In genomic region chr8:105418992-105419391, GRCm38 (mm10) we compare ENCODE assay signal across 21 mouse cellular contexts. TPM values are rescaled to one million over a fixed set of nuclear protein-coding genes. Genes with fewer than 3 reads are reported as not detected.
A peak's percentile ranks its signal among the peaks of the same experiment; 100 is the strongest.
DNase-seq lines count a peak whose midpoint lies in the region; ATAC-seq and TF ChIP-seq lines count a peak whose summit lies in the region.
"Had no signal": no experiment of that assay in that cellular context is flagged by ENCODE, and none has a peak within 500 bp of the region (broad histone marks: within the 10 kb centered on the region; RNA-seq: fewer than 3 reads in every experiment).

No protein-coding gene starts in this region.

- no peak overlapping the region for H3K4me2 ChIP-seq in liver, embryonic 11.5 days
- H3K4me2 ChIP-seq in stomach, postnatal 0 days (replicated peaks; ENCODE audit: low read depth), result no peak overlapping the region
- H3K4me2 ChIP-seq: embryonic facial prominence, embryonic 15.5 days; hindbrain, embryonic 12.5 days; liver, embryonic 15.5 days had no signal

- H3K9me3 ChIP-seq in liver, embryonic 11.5 days (ENCODE audit: control insufficient read depth, low read length), result no peaks in the 10 kb centered on the region
- no peaks in the 10 kb centered on the region for H3K9me3 ChIP-seq in MEL (replicated peaks; ENCODE audit: insufficient read depth, low read length)
- no peaks in the 10 kb centered on the region for H3K9me3 ChIP-seq in stomach, postnatal 0 days (ENCODE audit: control insufficient read depth, low read length)
- H3K9me3 ChIP-seq: embryonic facial prominence, embryonic 15.5 days; hindbrain, embryonic 12.5 days; liver, embryonic 15.5 days; midbrain, embryonic 10.5 days had no signal

- WGBS in liver, embryonic 11.5 days, result 84% methylated on average over 2 of the region's 2 CpGs
- WGBS in thymus, adult 2 months, result 97% methylated on average over 2 of the region's 2 CpGs
- WGBS in stomach, postnatal 0 days, result 90% methylated on average over 2 of the region's 2 CpGs

- peaks cover 10% of the 10 kb centered on the region for H3K27me3 ChIP-seq in liver, embryonic 11.5 days (replicated peaks; ENCODE audit: control insufficient read depth, insufficient read depth, low read length)
- H3K27me3 ChIP-seq in thymus, adult 2 months (ENCODE audit: control insufficient read depth, insufficient read depth, low read length), result no peaks in the 10 kb centered on the region; the same call in 1 of the 2 replicates
- H3K27me3 ChIP-seq in MEL (ENCODE audit: control insufficient read depth in 1 of 2, insufficient read depth in 2 of 2, low read length in 2 of 2), result peaks cover 17 to 32% of the 10 kb centered on the region in 2 experiments
- H3K27me3 ChIP-seq in stomach, postnatal 0 days (ENCODE audit: control insufficient read depth, insufficient read depth, low read length), result no peaks in the 10 kb centered on the region

- TF ChIP-seq CTCF in thymus, adult 2 months (IDR thresholded peaks at IDR 0.05; ENCODE audit: borderline replicate concordance, control insufficient read depth, extremely low read depth, insufficient read depth, low read length, poor library complexity), result no peak
- peak in 2 of 3 experiments; percentile 24 to 44; a peak in 3 of 6 replicates for TF ChIP-seq CTCF in MEL (IDR thresholded peaks at IDR 0.05 in 2 of 3, conservative IDR thresholded peaks at IDR 0.05 in 1 of 3; ENCODE audit: control insufficient read depth in 1 of 3, insufficient read depth in 1 of 3, low read depth in 2 of 3, low read length in 3 of 3, poor library complexity in 1 of 3, severe bottlenecking in 1 of 3)
- peak; percentile 40; the same call in 1 of the 2 replicates for TF ChIP-seq CTCF in stomach, postnatal 0 days (IDR thresholded peaks at IDR 0.05; ENCODE audit: low read depth)

- no peak for TF ChIP-seq POLR2A in thymus, adult 2 months (IDR thresholded peaks at IDR 0.05; ENCODE audit: control insufficient read depth, extremely low read depth, insufficient read depth, low read length, poor library complexity)
- no peak for TF ChIP-seq POLR2A in MEL (IDR thresholded peaks at IDR 0.05; ENCODE audit: control insufficient read depth in 1 of 2, insufficient read depth in 1 of 2, low read depth in 1 of 2, low read length in 2 of 2, poor library complexity in 1 of 2)

- no peak for ATAC-seq in liver, embryonic 11.5 days (replicated peaks; ENCODE audit: low FRiP score)
- no peak for ATAC-seq in stomach, postnatal 0 days (ENCODE audit: low FRiP score, low TSS enrichment)

- H3K4me1 ChIP-seq in liver, embryonic 11.5 days (replicated peaks; ENCODE audit: control insufficient read depth, insufficient read depth, low read length), result no peaks in the 10 kb centered on the region
- H3K4me1 ChIP-seq in thymus, adult 2 months (replicated peaks; ENCODE audit: control insufficient read depth, insufficient read depth, low read length), result no peaks in the 10 kb centered on the region
- H3K4me1 ChIP-seq in MEL (ENCODE audit: control insufficient read depth in 1 of 2, insufficient read depth in 2 of 2, low read length in 2 of 2), result no peaks in the 10 kb centered on the region
- H3K4me1 ChIP-seq in stomach, postnatal 0 days (replicated peaks; ENCODE audit: control insufficient read depth, insufficient read depth), result no peaks in the 10 kb centered on the region
- H3K4me1 ChIP-seq: embryonic facial prominence, embryonic 15.5 days; hindbrain, embryonic 12.5 days; liver, embryonic 15.5 days had no signal

- H3K4me3 ChIP-seq in liver, embryonic 11.5 days (ENCODE audit: low read depth, low read length), result no peak overlapping the region
- H3K4me3 ChIP-seq in thymus, adult 2 months (ENCODE audit: control insufficient read depth, insufficient read depth, low read length), result no peak overlapping the region
- no peak overlapping the region for H3K4me3 ChIP-seq in MEL (ENCODE audit: control insufficient read depth in 1 of 2, insufficient read depth in 1 of 2, low read depth in 2 of 2, low read length in 2 of 2)
- no peak overlapping the region for H3K4me3 ChIP-seq in stomach, postnatal 0 days (ENCODE audit: low read depth, low read length)
- H3K4me3 ChIP-seq: embryonic facial prominence, embryonic 15.5 days; hindbrain, embryonic 12.5 days; liver, embryonic 15.5 days; midbrain, embryonic 10.5 days had no signal

- no peaks in the 10 kb centered on the region for H3K79me2 ChIP-seq in MEL (ENCODE audit: control insufficient read depth, insufficient read depth, low read length, poor library complexity)

- DNase-seq in liver, embryonic 11.5 days (ENCODE audit: low spot score), result peak; percentile 11
- DNase-seq in liver, result no peak
- DNase-seq in thymus, adult 2 months, result peak; percentile 12
- DNase-seq in thymus, adult 18-20 months, result no peak
- DNase-seq in MEL (ENCODE audit: low read depth, low spot score), result peak; percentile 30
- DNase-seq in stomach, postnatal 0 days (ENCODE audit: low spot score), result no peak
- no peak for DNase-seq in gastrocnemius, postnatal 10 days
- DNase-seq: adrenal gland, postnatal 14 days; cerebellum, adult 2 months; kidney, adult 11 months; kidney, postnatal 14 days; left cerebral cortex, postnatal 4 days had no signal

- H3K27ac ChIP-seq in liver, embryonic 11.5 days (ENCODE audit: low read depth, low read length), result no peak overlapping the region
- H3K27ac ChIP-seq in thymus, adult 2 months (ENCODE audit: control insufficient read depth, insufficient read depth, low read length), result no peak overlapping the region
- no peak overlapping the region for H3K27ac ChIP-seq in MEL (ENCODE audit: control insufficient read depth, low read depth, low read length)
- no peak overlapping the region for H3K27ac ChIP-seq in stomach, postnatal 0 days (replicated peaks)
- H3K27ac ChIP-seq: embryonic facial prominence, embryonic 15.5 days; hindbrain, embryonic 12.5 days; liver, embryonic 15.5 days; midbrain, embryonic 10.5 days had no signal

- peak; percentile 37 for TF ChIP-seq RAD21 in MEL (IDR thresholded peaks at IDR 0.05; ENCODE audit: low read depth, low read length)

- no peak for TF ChIP-seq EP300 in MEL (IDR thresholded peaks at IDR 0.05; ENCODE audit: low read depth in 1 of 2, low read length in 2 of 2)
- TF ChIP-seq EP300 in stomach, postnatal 0 days (optimal IDR thresholded peaks at IDR 0.05), result no peak

- H3K9ac ChIP-seq in liver, embryonic 11.5 days (ENCODE audit: low read depth, low read length), result no peak overlapping the region
- H3K9ac ChIP-seq in MEL (ENCODE audit: control insufficient read depth, low read depth, low read length, poor library complexity, severe bottlenecking), result no peak overlapping the region
- no peak overlapping the region for H3K9ac ChIP-seq in stomach, postnatal 0 days (ENCODE audit: low read length)
- H3K9ac ChIP-seq: embryonic facial prominence, embryonic 15.5 days; hindbrain, embryonic 12.5 days; liver, embryonic 15.5 days had no signal

- H3K36me3 ChIP-seq in liver, embryonic 11.5 days (ENCODE audit: control insufficient read depth, insufficient read depth, low read length), result no peaks in the 10 kb centered on the region
- H3K36me3 ChIP-seq in thymus, adult 2 months (ENCODE audit: control insufficient read depth, insufficient read depth, low read length), result no peaks in the 10 kb centered on the region
- H3K36me3 ChIP-seq in MEL (ENCODE audit: control insufficient read depth in 1 of 2, insufficient read depth in 2 of 2, low read length in 2 of 2), result no peaks in the 10 kb centered on the region
- H3K36me3 ChIP-seq in stomach, postnatal 0 days (ENCODE audit: control insufficient read depth, insufficient read depth, low read length), result no peaks in the 10 kb centered on the region
- H3K36me3 ChIP-seq: embryonic facial prominence, embryonic 15.5 days; hindbrain, embryonic 12.5 days; liver, embryonic 15.5 days; midbrain, embryonic 10.5 days had no signal

TF ChIP-seq in MEL, 35 proteins besides CTCF, POLR2A, EP300 and RAD21:
- TF ChIP-seq SMC3 (IDR thresholded peaks at IDR 0.05; ENCODE audit: low read depth, low read length), result peak; percentile 24; the same call in 1 of the 2 replicates
- no peak for TF ChIP-seq GATA1 (IDR thresholded peaks at IDR 0.05; ENCODE audit: low read depth, low read length)

RNA-seq across cellular contexts. Expression of gene Lrrc36, which starts 5.6 kb away (rescaled TPM):
- polyA plus RNA-seq in liver, embryonic 11.5 days (2014; fragmentation: Nextera tagmentation; extraction: Ambion mirVana), result 0.19 TPM in 1 of 2 replicates, not detected in the other
- 0.24 and 0.34 TPM in 2 replicates for polyA plus RNA-seq in thymus, adult 2 months (2012; rRNA removed)
- not detected in 2 replicates for total RNA-seq in MEL (2012; rRNA removed)
- polyA plus RNA-seq in MEL (2012; ENCODE audit: insufficient read depth in 1 of 2, insufficient read length in 2 of 2, low read depth in 1 of 2, low replicate concordance in 2 of 2, missing spikeins in 1 of 2), result under 1 TPM in 1 of 2 experiments, not detected in 1; 0.06 TPM
- polyA plus RNA-seq in stomach, postnatal 0 days (2015; fragmentation: Nextera tagmentation; extraction: Ambion mirVana), result 0.08 and 0.19 TPM in 2 replicates
- total RNA-seq in gastrocnemius, postnatal 10 days (2021), result 1 to 10 TPM in 1 of 2 experiments, under 1 TPM in 1; 0.93 to 1.1 TPM
- total RNA-seq: granulocyte monocyte progenitor cell, adult 5-6 weeks had no signal

RNA-seq across cellular contexts. Expression of gene Kctd19, which starts 5.7 kb away (rescaled TPM):
- not detected in 2 replicates for polyA plus RNA-seq in liver, embryonic 11.5 days (2014; fragmentation: Nextera tagmentation; extraction: Ambion mirVana)
- 0.07 TPM in 1 of 2 replicates, not detected in the other for polyA plus RNA-seq in thymus, adult 2 months (2012; rRNA removed)
- total RNA-seq in MEL (2012; rRNA removed), result not detected in 2 replicates
- polyA plus RNA-seq in MEL (2012; ENCODE audit: insufficient read depth in 1 of 2, insufficient read length in 2 of 2, low read depth in 1 of 2, low replicate concordance in 2 of 2, missing spikeins in 1 of 2), result not detected
- not detected in 2 replicates for polyA plus RNA-seq in stomach, postnatal 0 days (2015; fragmentation: Nextera tagmentation; extraction: Ambion mirVana)
- under 1 TPM in 1 of 2 experiments, not detected in 1; 0.07 TPM for total RNA-seq in gastrocnemius, postnatal 10 days (2021)
- total RNA-seq: granulocyte monocyte progenitor cell, adult 5-6 weeks; layer of hippocampus, postnatal 10 days; left cerebral cortex, postnatal 4 days had no signal
- polyA plus RNA-seq: embryonic facial prominence, embryonic 15.5 days; forebrain, embryonic 11.5 days; frontal cortex, adult 2 months; heart, postnatal 0 days; hindbrain, embryonic 12.5 days; liver, embryonic 15.5 days had no signal

RNA-seq across cellular contexts. Expression of gene Plekhg4, which starts 45.9 kb away (rescaled TPM):
- polyA plus RNA-seq in liver, embryonic 11.5 days (2014; fragmentation: Nextera tagmentation; extraction: Ambion mirVana), result 0.30 TPM in 1 of 2 replicates, not detected in the other
- 1.3 and 1.5 TPM in 2 replicates for polyA plus RNA-seq in thymus, adult 2 months (2012; rRNA removed)
- not detected in 2 replicates for total RNA-seq in MEL (2012; rRNA removed)
- polyA plus RNA-seq in MEL (2012; ENCODE audit: insufficient read depth in 1 of 2, insufficient read length in 2 of 2, low read depth in 1 of 2, low replicate concordance in 2 of 2, missing spikeins in 1 of 2), result under 1 TPM in 1 of 2 experiments, not detected in 1; 0.10 TPM
- polyA plus RNA-seq in stomach, postnatal 0 days (2015; fragmentation: Nextera tagmentation; extraction: Ambion mirVana), result 0.05 and 0.10 TPM in 2 replicates
- under 1 TPM; 0.07 to 0.79 TPM for total RNA-seq in gastrocnemius, postnatal 10 days (2021)
- total RNA-seq: granulocyte monocyte progenitor cell, adult 5-6 weeks had no signal
- polyA plus RNA-seq: liver, embryonic 15.5 days had no signal

RNA-seq across cellular contexts. Expression of gene Tppp3, which starts 52.3 kb away (rescaled TPM):
- 3.1 and 3.2 TPM in 2 replicates for polyA plus RNA-seq in liver, embryonic 11.5 days (2014; fragmentation: Nextera tagmentation; extraction: Ambion mirVana)
- 14.6 and 27.8 TPM in 2 replicates for polyA plus RNA-seq in thymus, adult 2 months (2012; rRNA removed)
- 0.42 and 0.81 TPM in 2 replicates for total RNA-seq in MEL (2012; rRNA removed)
- 1 to 10 TPM in 1 of 2 experiments, not detected in 1; 1.7 TPM for polyA plus RNA-seq in MEL (2012; ENCODE audit: insufficient read depth in 1 of 2, insufficient read length in 2 of 2, low read depth in 1 of 2, low replicate concordance in 2 of 2, missing spikeins in 1 of 2)
- polyA plus RNA-seq in stomach, postnatal 0 days (2015; fragmentation: Nextera tagmentation; extraction: Ambion mirVana), result 89.9 and 99.8 TPM in 2 replicates
- 100 to 1,000 TPM; 260 to 285 TPM for total RNA-seq in gastrocnemius, postnatal 10 days (2021)
- total RNA-seq: granulocyte monocyte progenitor cell, adult 5-6 weeks had no signal

Comparison
In these comparisons a context has a peak if more than half of its experiments do, and no peak if none do; other contexts are left out.
1. DNase-seq: peak in liver, embryonic 11.5 days (single experiment), thymus, adult 2 months (single experiment) and MEL (single experiment); none in liver (single experiment), thymus, adult 18-20 months (0 of 2), stomach, postnatal 0 days (single experiment) and gastrocnemius, postnatal 10 days (single experiment).